Mouse (Mus musculus) ovary, postnatal 14 days (tissue): ENCODE measurements at regions not wholly inside any gene's neighbourhood (a gene's known extent, or its start where the extent isn't known, plus 50 kb on each side); places are given as distances from the start of the nearest gene placed in this dataset.
A peak's percentile ranks its signal among the peaks of the same experiment; 100 is the strongest.

Experiments used
- DNase-seq: peaks from one replicate; pipeline ENCODE4 v3.0.0; 2022; ENCODE audit warnings: low spot score

- DNase-seq = peak; percentile 22
Observed at GRCm38 (mm10) chr15:57644331-57644953, 167.0 kb upstream of the Slc22a22 start.

- no peak for DNase-seq
Observed at GRCm38 (mm10) chr15:57639115-57639514, 161.7 kb upstream of the Slc22a22 start.

- no peak for DNase-seq
Observed at GRCm38 (mm10) chr15:57633067-57633466, 155.6 kb upstream of the Slc22a22 start.

- DNase-seq = no peak
Observed at GRCm38 (mm10) chr15:57632537-57632936, 155.1 kb upstream of the Slc22a22 start.

GRCm38 (mm10) chr15:57618466-57618865, 141.0 kb upstream of the Slc22a22 start:
- DNase-seq = no peak

GRCm38 (mm10) chr15:57616880-57617391, 139.5 kb upstream of the Slc22a22 start:
- DNase-seq = no peak

GRCm38 (mm10) chr15:57610006-57610405, 132.6 kb upstream of the Slc22a22 start:
- no peak for DNase-seq

GRCm38 (mm10) chr15:57608519-57608918, 131.1 kb upstream of the Slc22a22 start:
- no peak for DNase-seq

GRCm38 (mm10) chr15:57600562-57600961, 123.1 kb upstream of the Slc22a22 start:
- DNase-seq = peak; percentile 34

- no peak for DNase-seq
Observed at GRCm38 (mm10) chr15:57593326-57594004, 116.0 kb upstream of the Slc22a22 start.

GRCm38 (mm10) chr15:57590597-57591219, 113.3 kb upstream of the Slc22a22 start:
- no peak for DNase-seq

- no peak for DNase-seq
Observed at GRCm38 (mm10) chr15:57589404-57590377, 112.3 kb upstream of the Slc22a22 start.

- DNase-seq = no peak
Observed at GRCm38 (mm10) chr15:57585411-57585810, 108.0 kb upstream of the Slc22a22 start.

GRCm38 (mm10) chr15:57584498-57584897, 107.1 kb upstream of the Slc22a22 start:
- DNase-seq = no peak

GRCm38 (mm10) chr15:57581266-57581665, 103.8 kb upstream of the Slc22a22 start:
- DNase-seq = no peak

GRCm38 (mm10) chr15:57578794-57579193, 101.4 kb upstream of the Slc22a22 start:
- no peak for DNase-seq

- DNase-seq = no peak
Observed at GRCm38 (mm10) chr15:57574080-57574618, 96.7 kb upstream of the Slc22a22 start.

GRCm38 (mm10) chr15:57572460-57572859, 95.0 kb upstream of the Slc22a22 start:
- no peak for DNase-seq

- DNase-seq = no peak
Observed at GRCm38 (mm10) chr15:57568006-57568630, 90.7 kb upstream of the Slc22a22 start.

- DNase-seq = no peak
Observed at GRCm38 (mm10) chr15:57547154-57547553, 69.7 kb upstream of the Slc22a22 start.

GRCm38 (mm10) chr15:57545141-57545540, 67.7 kb upstream of the Slc22a22 start:
- no peak for DNase-seq
